8 mouse cellular contexts compared by ENCODE assay signal in the genomic region with DNA sequence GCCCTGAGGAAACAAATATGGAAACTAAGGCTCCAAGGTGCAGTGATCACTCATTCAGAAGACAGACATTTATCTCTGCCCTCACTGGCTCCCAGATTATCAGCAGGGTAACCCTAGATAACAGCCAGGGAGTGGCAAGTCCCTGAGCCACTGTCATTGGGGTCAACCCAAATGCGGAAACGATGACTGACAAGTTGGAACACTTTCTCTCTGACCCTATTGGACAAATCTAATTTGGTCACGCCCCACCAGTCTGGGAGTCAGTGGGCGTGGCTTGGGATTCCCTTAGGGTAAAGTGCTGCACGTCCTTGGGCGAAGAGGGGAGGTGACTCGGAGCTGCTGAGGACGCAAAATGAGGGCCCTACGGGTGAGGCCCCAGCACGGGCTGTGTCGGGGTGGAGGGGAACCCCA. TPM values are rescaled to one million over a fixed set of nuclear protein-coding genes. Genes with fewer than 3 reads are reported as not detected.
A peak's percentile ranks its signal among the peaks of the same experiment; 100 is the strongest.
DNase-seq lines count a peak whose midpoint lies in the region; ATAC-seq and TF ChIP-seq lines count a peak whose summit lies in the region.

Gene Cox7a1 (plus strand): TSS at position 266 of the 411 bp plus-strand sequence.

- DNase-seq in left cerebral cortex, adult 2 months (ENCODE audit: extremely low spot score in 1 of 2, low spot score in 2 of 2), result peak; percentile 43 to 48
- no peak for DNase-seq in left cerebral cortex, adult 8-10 months (ENCODE audit: low spot score in 2 of 2)
- DNase-seq in embryo, embryonic 10.5 days (ENCODE audit: low spot score), result peak; percentile 91
- peak; percentile 97 for DNase-seq in heart, adult 18-20 months
- peak; percentile 89 for DNase-seq in kidney, adult 18-20 months
- DNase-seq in liver, result peak; percentile 93
- DNase-seq in midbrain, postnatal 0 days (ENCODE audit: low spot score), result peak; percentile 69
- DNase-seq in spleen, postnatal 36 days (ENCODE audit: low spot score in 2 of 2), result peak; percentile 88 to 93

- H3K4me2 ChIP-seq in midbrain, postnatal 0 days (ENCODE audit: low read depth, low read length, poor library complexity, severe bottlenecking), result peak within 1 kb of the TSS; percentile 28

- H3K9ac ChIP-seq in midbrain, postnatal 0 days (replicated peaks; ENCODE audit: low read length, poor library complexity, severe bottlenecking), result no peak within 1 kb of the TSS

- intact Hi-C loops in left cerebral cortex, adult 2 months (cut with DNase I), result loop anchor here (5.0 to 10.0 kb wide), 2 partner anchors 33 to 251 kb away; no protein-coding TSS in a partner anchor

- no peak for ATAC-seq in midbrain, postnatal 0 days (ENCODE audit: low FRiP score)

- no peaks in the 10 kb centered on the region for H3K4me1 ChIP-seq in midbrain, postnatal 0 days (ENCODE audit: insufficient read depth, low read length)

- no peak for TF ChIP-seq CTCF in left cerebral cortex, adult 2 months (IDR thresholded peaks at IDR 0.05)
- TF ChIP-seq CTCF in midbrain, postnatal 0 days (IDR thresholded peaks at IDR 0.05), result no peak

- peaks cover 40% of the 10 kb centered on the region for H3K36me3 ChIP-seq in midbrain, postnatal 0 days (ENCODE audit: insufficient read depth, low read length)

- no peaks in the 10 kb centered on the region for H3K27me3 ChIP-seq in midbrain, postnatal 0 days (ENCODE audit: insufficient read depth, low read length)

- H3K9me3 ChIP-seq in midbrain, postnatal 0 days (ENCODE audit: low read length), result no peaks in the 10 kb centered on the region

- H3K4me3 ChIP-seq in left cerebral cortex, adult 2 months, result peak within 1 kb of the TSS; percentile 13
- 0 out of 2 replicates have a peak within 1 kb of the TSS, but pooled peaks have one; percentile 7 for H3K4me3 ChIP-seq in midbrain, postnatal 0 days (ENCODE audit: low read depth, low read length)

- no peak within 1 kb of the TSS for H3K27ac ChIP-seq in left cerebral cortex, adult 2 months
- no peak within 1 kb of the TSS for H3K27ac ChIP-seq in midbrain, postnatal 0 days (ENCODE audit: low read depth, low read length)

- WGBS in midbrain, postnatal 0 days, result 2% methylated on average over 11 of the region's 11 CpGs

RNA-seq across cellular contexts. Expression of gene Cox7a1, which starts in this region (rescaled TPM):
- 1 to 10 TPM; 2.9 to 7.2 TPM for total RNA-seq in left cerebral cortex, adult 2 months (2021)
- 1 to 10 TPM; 3.7 to 9.1 (median 5.7) TPM for total RNA-seq in left cerebral cortex, adult 8-10 months (2022)
- total RNA-seq in heart, adult 18-20 months (2021), result 1,000 to 10,000 TPM; 2,821 to 3,018 TPM
- not detected in 2 replicates for total RNA-seq in midbrain, postnatal 0 days (2014; rRNA removed)
- polyA plus RNA-seq in midbrain, postnatal 0 days (2015; fragmentation: Nextera tagmentation; extraction: Ambion mirVana), result 7.3 and 8.8 TPM in 2 replicates

Comparison
In these comparisons a context has a peak if more than half of its experiments do, and no peak if none do; other contexts are left out.
1. RNA of gene Cox7a1 (total RNA-seq): 2,821 to 3,018 TPM in heart, adult 18-20 months; 2.9 to 7.2 TPM in left cerebral cortex, adult 2 months, 3.7 to 9.1 TPM in left cerebral cortex, adult 8-10 months and not detected in midbrain, postnatal 0 days; every median in the first group is over 100 times any median in the second.
2. DNase-seq: peak in left cerebral cortex, adult 2 months (2 of 2), embryo, embryonic 10.5 days (single experiment), heart, adult 18-20 months (2 of 2), kidney, adult 18-20 months (single experiment), liver (single experiment), midbrain, postnatal 0 days (single experiment) and spleen, postnatal 36 days (2 of 2); none in left cerebral cortex, adult 8-10 months (0 of 2).